Mouse (Mus musculus) stomach, postnatal 0 days (tissue): ENCODE data around the gene Calml3.

ENCODE experiments used
- CTCF ChIP-seq: IDR thresholded peaks from 2 replicates; pipeline ENCODE4 v1.5.1; 2016; ENCODE audit warnings: antibody characterized with exemption, low read depth, mild to moderate bottlenecking, moderate library complexity
- EP300 ChIP-seq: optimal IDR thresholded peaks from 2 replicates; pipeline ENCODE3; 2016; ENCODE audit warnings: antibody characterized with exemption

DNA sequence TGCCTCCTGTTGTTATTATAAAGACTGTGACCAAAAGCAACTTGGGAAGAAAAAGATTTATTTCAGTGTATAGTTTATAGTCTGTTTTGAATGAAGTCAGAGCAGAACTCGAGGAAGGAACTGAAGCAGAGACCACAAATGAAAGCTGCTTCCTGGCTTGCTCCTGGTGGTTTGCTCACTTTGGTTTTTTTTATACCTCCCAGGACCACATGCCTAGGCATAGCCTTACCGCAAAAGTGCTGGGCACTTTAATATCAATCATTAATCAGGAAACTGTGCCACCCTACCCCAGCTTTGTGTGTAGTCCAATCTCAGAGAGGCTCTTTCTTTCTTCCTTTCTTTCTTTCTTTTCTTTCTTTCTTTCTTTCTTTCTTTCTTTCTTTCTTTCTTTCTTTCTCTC, 28.3 kb upstream of the Calml3 start:
- peak; percentile 3 for TF ChIP-seq EP300
- no peak for TF ChIP-seq CTCF
